In the genomic region with DNA sequence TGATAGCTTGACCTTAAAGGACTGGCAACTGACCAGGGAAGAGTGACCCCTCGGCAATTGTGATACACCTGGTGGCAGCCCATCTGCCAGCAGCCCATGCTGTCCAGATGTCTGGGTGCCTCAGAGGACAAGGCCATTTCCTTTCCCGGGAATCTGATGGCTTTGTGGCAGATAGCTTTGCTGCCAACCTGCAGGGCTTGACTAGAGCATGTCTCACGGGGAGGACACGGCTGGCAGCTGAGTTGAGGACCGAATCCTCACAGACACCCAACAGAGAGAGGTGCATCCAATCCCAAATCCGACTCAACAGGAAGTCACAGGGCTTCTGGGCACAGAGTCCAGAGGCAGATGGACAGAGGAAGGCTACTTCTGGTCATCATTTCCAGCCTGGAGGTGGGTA, we compare ENCODE assay signal across 16 mouse cellular contexts.
DNase-seq lines count a peak whose midpoint lies in the region; TF ChIP-seq lines count a peak whose summit lies in the region.
"Had no signal": no experiment of that assay in that cellular context is flagged by ENCODE, and none has a peak within 500 bp of the region (broad histone marks: within the 10 kb centered on the region; RNA-seq: fewer than 3 reads in every experiment).

No protein-coding gene starts in this region.

- DNase-seq in brain, adult 2 months (ENCODE audit: low read depth, low spot score) = peak; percentile 58
- peak; percentile 28 for DNase-seq in cerebellum, adult 11 months
- peak; percentile 36 for DNase-seq in cerebellum, adult 8-10 months
- DNase-seq in cerebellum, postnatal 14 days = peak; percentile 42 to 51
- no peak for DNase-seq in left cerebral cortex, adult 18-20 months (ENCODE audit: low spot score in 2 of 2)
- no peak for DNase-seq in lung, postnatal 25 days (ENCODE audit: low spot score)
- DNase-seq in gastrocnemius, adult 2 months = no peak
- DNase-seq: adrenal gland, adult 2 months; adrenal gland, postnatal 25 days; gastrocnemius, postnatal 14 days; heart, postnatal 36 days; kidney, adult 11 months; kidney, adult 9 months had no signal

- H3K27ac ChIP-seq in gastrocnemius, adult 2 months = no peak overlapping the region
- H3K27ac ChIP-seq: embryonic facial prominence, embryonic 12.5 days; forebrain, embryonic 15.5 days; heart, embryonic 13.5 days had no signal

- intact Hi-C loops in gastrocnemius, adult 2 months (cut with DNase I) = no loop called here

- no peak for TF ChIP-seq CTCF in gastrocnemius, adult 2 months (IDR thresholded peaks at IDR 0.05)

- H3K4me3 ChIP-seq in gastrocnemius, adult 2 months = no peak overlapping the region
- H3K4me3 ChIP-seq: embryonic facial prominence, embryonic 12.5 days; forebrain, embryonic 15.5 days; heart, embryonic 13.5 days had no signal

Comparison
In these comparisons a context has a peak if more than half of its experiments do, and no peak if none do; other contexts are left out.
1. DNase-seq: peak in brain, adult 2 months (single experiment), cerebellum, adult 11 months (single experiment), cerebellum, adult 8-10 months (single experiment) and cerebellum, postnatal 14 days (2 of 2); none in left cerebral cortex, adult 18-20 months (0 of 2), lung, postnatal 25 days (single experiment) and gastrocnemius, adult 2 months (single experiment).